Mouse (Mus musculus) neural tube, embryonic 11.5 days (tissue): Measurements from ENCODE around the gene Tmem145. TPM values are rescaled to one million over a fixed set of nuclear protein-coding genes. Genes with fewer than 3 reads are reported as not detected.

ENCODE experiments used
- ATAC-seq: fragments of 200-750 bp; cut with Nextera tagmentation; 2 replicates; pipeline ENCODE4 v1.8.0; 2017; ENCODE audit warnings: moderate number of reproducible peaks, mild to moderate bottlenecking, moderate TSS enrichment, moderate library complexity; ENCODE audit not compliant: insufficient read depth, low FRiP score, low TSS enrichment
- DNase-seq: peaks from one replicate; pipeline ENCODE4 v3.0.0-alpha.2; 2015; ENCODE audit warnings: low spot score
- H3K27ac ChIP-seq: fragments of 300-500 bp; sonication (generic); 2 replicates; pipeline ENCODE4 v1.5.1; 2014; ENCODE audit warnings: low read depth, mild to moderate bottlenecking, low read length
- H3K27me3 ChIP-seq: fragments of 300-500 bp; sonication (generic); 2 replicates; pipeline ENCODE4 v1.6.1; 2014; ENCODE audit warnings: mild to moderate bottlenecking, low read length, mixed read lengths; ENCODE audit not compliant: control insufficient read depth, insufficient read depth
- H3K36me3 ChIP-seq: fragments of 300-500 bp; sonication (generic); 2 replicates; pipeline ENCODE4 v1.6.1; 2014; ENCODE audit warnings: mild to moderate bottlenecking, low read length, moderate library complexity, mixed read lengths; ENCODE audit not compliant: control insufficient read depth, insufficient read depth
- H3K4me1 ChIP-seq: fragments of 300-500 bp; sonication (generic); 2 replicates; pipeline ENCODE4 v1.6.1; 2014; ENCODE audit warnings: low read length, mixed read lengths; ENCODE audit not compliant: control insufficient read depth, insufficient read depth
- H3K4me2 ChIP-seq: fragments of 300-500 bp; sonication (generic); 2 replicates; pipeline ENCODE4 v1.6.1; 2014; ENCODE audit warnings: low read depth, mild to moderate bottlenecking, moderate library complexity
- H3K4me3 ChIP-seq: fragments of 300-500 bp; sonication (generic); 2 replicates; pipeline ENCODE4 v1.5.1; 2014; ENCODE audit warnings: low read depth, low read length
- H3K9ac ChIP-seq: fragments of 300-500 bp; sonication (generic); 2 replicates; pipeline ENCODE4 v1.6.1; 2014; ENCODE audit warnings: mild to moderate bottlenecking, low read length
- H3K9me3 ChIP-seq: fragments of 300-500 bp; sonication (generic); 2 replicates; pipeline ENCODE4 v1.6.1; 2016; ENCODE audit warnings: low read length; ENCODE audit not compliant: control insufficient read depth
- WGBS: fragments of 180-500 bp; shearing (Covaris S2); extraction: QIAGEN DNeasy Blood & Tissue Kit; methylation state at CpG from one replicate; pipeline ENCODE4 v1.1.7; 2014; 5-methylcytosine and 5-hydroxymethylcytosine counted together
- polyA plus RNA-seq: library from polyadenylated mRNA; unstranded; fragments of >200 nt; fragmentation: Nextera tagmentation; extraction: Ambion mirVana; gene quantifications from 2 replicates; pipeline ENCODE4 v1.2.1, GENCODE M21; 2014

Gene Tmem145
- polyA plus RNA-seq, 1 experiment from 2014 or later, result 10.2 TPM

- Histone ChIP-seq H3K4me2 (no peak overlapping the region), H3K27me3 (no peaks in the 10 kb centered on the region), H3K4me1 (peaks cover 4% of the 10 kb centered on the region; the same call in 1 of the 2 replicates), H3K36me3 (peaks cover 15% of the 10 kb centered on the region), H3K27ac (no peak overlapping the region), H3K4me3 (no peak overlapping the region), H3K9me3 (no peaks in the 10 kb centered on the region), H3K9ac (no peak overlapping the region)
- DNase-seq, result peak; percentile 48
- ATAC-seq, result peak; percentile 46
- 66% methylated on average over 19 of the region's 19 CpGs for WGBS
Observed at GRCm38 (mm10) chr7:25358721-25359206, 52.9 kb downstream of the Tmem145 start.

DNA sequence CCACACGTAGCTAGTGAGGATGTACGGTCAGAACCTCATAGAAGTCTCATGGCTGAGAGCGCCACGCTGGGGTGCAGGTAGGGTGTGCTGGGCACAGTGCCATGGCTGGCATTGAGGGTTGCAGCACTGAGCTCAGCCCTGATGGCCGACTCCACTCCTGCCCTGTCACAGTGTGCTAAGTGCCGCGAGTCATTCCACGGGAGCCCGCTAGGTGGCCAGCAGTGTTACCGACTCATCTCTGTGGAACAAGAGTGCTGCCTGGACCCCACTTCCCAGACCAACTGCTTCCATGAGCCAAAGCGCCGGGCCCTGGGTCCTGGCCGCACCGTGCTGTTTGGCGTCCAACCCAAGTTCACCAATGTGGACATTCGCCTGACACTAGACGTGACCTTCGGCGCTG, 57.2 kb downstream of the Tmem145 start:
- Histone ChIP-seq H3K4me2 (no peak overlapping the region), H3K36me3 (peaks cover 11% of the 10 kb centered on the region), H3K4me3 (no peak overlapping the region), H3K27me3 (peaks cover 20% of the 10 kb centered on the region), H3K4me1 (peaks cover 12% of the 10 kb centered on the region), H3K27ac (no peak overlapping the region), H3K9ac (no peak overlapping the region), H3K9me3 (no peaks in the 10 kb centered on the region)
- 88% methylated on average over 19 of the region's 19 CpGs for WGBS
- DNase-seq (no peak), ATAC-seq (no peak)

DNA sequence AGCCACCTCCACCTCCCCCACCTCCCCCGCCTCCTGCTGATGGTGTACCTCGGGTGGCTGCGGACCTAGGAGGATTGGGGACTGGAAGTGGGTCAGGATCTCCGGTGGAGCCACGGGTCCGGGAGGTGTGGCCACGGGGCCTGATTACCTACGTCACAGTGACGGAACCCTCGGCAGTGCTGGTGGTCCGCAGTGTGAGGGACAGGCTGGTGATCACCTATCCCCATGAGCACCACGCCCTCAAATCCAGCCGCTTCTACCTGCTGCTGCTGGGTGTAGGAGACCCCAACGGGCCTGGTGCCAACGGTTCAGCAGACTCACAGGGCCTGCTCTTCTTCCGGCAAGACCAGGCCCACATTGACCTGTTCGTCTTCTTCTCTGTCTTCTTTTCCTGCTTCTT, 57.7 kb downstream of the Tmem145 start:
- Histone ChIP-seq H3K9ac (no peak overlapping the region), H3K36me3 (peaks cover 11% of the 10 kb centered on the region), H3K9me3 (no peaks in the 10 kb centered on the region), H3K27me3 (peaks cover 25% of the 10 kb centered on the region), H3K27ac (no peak overlapping the region), H3K4me1 (peaks cover 10% of the 10 kb centered on the region), H3K4me2 (no peak overlapping the region), H3K4me3 (no peak overlapping the region)
- ATAC-seq (no peak), DNase-seq (no peak)
- 95% methylated on average over 17 of the region's 17 CpGs for WGBS

Other genes with a start within 250 kb of the Tmem145 start
- gene Grik5, start 233.8 kb upstream of the Tmem145 start, polyA plus RNA-seq, result 8.9 and 9.6 TPM in 2 replicates
- 29.3 and 29.6 TPM in 2 replicates for gene Zfp574, start 233.5 kb upstream of the Tmem145 start, polyA plus RNA-seq
- 33.7 and 40.9 TPM in 2 replicates for gene Pou2f2, start 126.4 kb upstream of the Tmem145 start, polyA plus RNA-seq
- gene Dedd2, start 85.5 kb upstream of the Tmem145 start, polyA plus RNA-seq, result 11.0 and 11.6 TPM in 2 replicates
- 3.7 and 3.8 TPM in 2 replicates for gene Zfp526, start 84.7 kb upstream of the Tmem145 start, polyA plus RNA-seq
- gene Gsk3a, start 68.3 kb upstream of the Tmem145 start, polyA plus RNA-seq, result 15.9 and 19.7 TPM in 2 replicates
- 16.2 and 16.7 TPM in 2 replicates for gene Erf, start 55.3 kb upstream of the Tmem145 start, polyA plus RNA-seq
- gene Cic, start 38.4 kb upstream of the Tmem145 start, polyA plus RNA-seq, result 30.4 and 38.2 TPM in 2 replicates
- gene Pafah1b3, start 8.1 kb upstream of the Tmem145 start, polyA plus RNA-seq, result 321 and 324 TPM in 2 replicates
- 0.32 and 1.0 TPM in 2 replicates for gene Prr19, start 4.7 kb upstream of the Tmem145 start, polyA plus RNA-seq
- 12.9 and 14.7 TPM in 2 replicates for gene Megf8, start 11.1 kb downstream of the Tmem145 start, polyA plus RNA-seq
- not detected in 2 replicates for gene Cnfn, start 63.6 kb downstream of the Tmem145 start, polyA plus RNA-seq
- 2.5 and 3.9 TPM in 2 replicates for gene Lipe, start 92.6 kb downstream of the Tmem145 start, polyA plus RNA-seq
- 0.34 TPM in 1 of 2 replicates, not detected in the other for gene Cxcl17, start 106.8 kb downstream of the Tmem145 start, polyA plus RNA-seq
- 1.0 and 1.2 TPM in 2 replicates for gene Ceacam1, start 171.5 kb downstream of the Tmem145 start, polyA plus RNA-seq
- gene Ceacam2, start 233.8 kb downstream of the Tmem145 start, polyA plus RNA-seq, result not detected in 2 replicates